Mouse (Mus musculus) frontal cortex, postnatal 14 days (tissue): ENCODE results near the gene Pafah1b2.
A peak's percentile ranks its signal among the peaks of the same experiment; 100 is the strongest.

Source experiments
- DNase-seq, 2 experiments: peaks; one replicate each; pipeline ENCODE4 v3.0.0; 2022; ENCODE audit warnings: low spot score in 2 of 2

The Pafah1b2 gene

GRCm38 (mm10) chr9:46026058-46026849, 13.8 kb upstream of the Pafah1b2 start:
- DNase-seq = no peak

GRCm38 (mm10) chr9:46023591-46023990, 11.1 kb upstream of the Pafah1b2 start:
- no peak for DNase-seq

- DNase-seq = no peak
These were observed 7.5 kb upstream of the Pafah1b2 start for GRCm38 (mm10) chr9:46019975-46020374.

GRCm38 (mm10) chr9:46018316-46018715, 5.8 kb upstream of the Pafah1b2 start:
- DNase-seq = no peak

- no peak for DNase-seq
These were observed 3.9 kb upstream of the Pafah1b2 start for GRCm38 (mm10) chr9:46016417-46016816.

- DNase-seq = no peak
These were observed 3.3 kb upstream of the Pafah1b2 start for GRCm38 (mm10) chr9:46015831-46016230.

GRCm38 (mm10) chr9:46015081-46015551, 2.6 kb upstream of the Pafah1b2 start:
- peak in 1 of 2 experiments; percentile 31 for DNase-seq

GRCm38 (mm10) chr9:46014251-46014681, 1.8 kb upstream of the Pafah1b2 start:
- DNase-seq = peak; percentile 31 to 40

- DNase-seq = no peak
These were observed 1.1 kb upstream of the Pafah1b2 start for GRCm38 (mm10) chr9:46013616-46014015.

- peak; percentile 30 to 42 for DNase-seq
These were observed 608 bp upstream of the Pafah1b2 start for GRCm38 (mm10) chr9:46013009-46013586.

GRCm38 (mm10) chr9:46011094-46011970, 1.2 kb downstream of the Pafah1b2 start:
- DNase-seq = no peak

GRCm38 (mm10) chr9:46009669-46009983, 2.9 kb downstream of the Pafah1b2 start:
- no peak for DNase-seq

GRCm38 (mm10) chr9:46008931-46009668, 3.4 kb downstream of the Pafah1b2 start:
- no peak for DNase-seq

- no peak for DNase-seq
These were observed 6.3 kb downstream of the Pafah1b2 start for GRCm38 (mm10) chr9:46006224-46006623.

- no peak for DNase-seq
These were observed 8.0 kb downstream of the Pafah1b2 start for GRCm38 (mm10) chr9:46004529-46004928.

- DNase-seq = peak; percentile 63 to 89
These were observed 8.8 kb downstream of the Pafah1b2 start for GRCm38 (mm10) chr9:46003729-46004128.

GRCm38 (mm10) chr9:45999009-45999408, 13.5 kb downstream of the Pafah1b2 start:
- DNase-seq = no peak

GRCm38 (mm10) chr9:45985229-45985567, 27.3 kb downstream of the Pafah1b2 start:
- DNase-seq = peak in 1 of 2 experiments; percentile 17

GRCm38 (mm10) chr9:45984409-45985228, 27.9 kb downstream of the Pafah1b2 start:
- peak; percentile 77 to 80 for DNase-seq

GRCm38 (mm10) chr9:45983676-45984408, 28.6 kb downstream of the Pafah1b2 start:
- DNase-seq = peak in 1 of 2 experiments; percentile 17
